Mouse (Mus musculus) left cerebral cortex, postnatal 10 days (tissue): ENCODE measurements around the gene Aloxe3. TPM values are rescaled to one million over a fixed set of nuclear protein-coding genes. Genes with fewer than 3 reads are reported as not detected.

ENCODE experiments used
- DNase-seq, 2 experiments: peaks; one replicate each; pipeline ENCODE4 v3.0.0; 2021 to 2022; ENCODE audit warnings: low spot score in 2 of 2, mixed read lengths in 1 of 2; ENCODE audit errors: extremely low spot score in 1 of 2
- intact Hi-C: fragments of 180-260 bp; cut with DNase I; formaldehyde crosslinking; loops from one replicate; pipeline ENCODE4 v1.15.1; 2025
- total RNA-seq, 2 experiments: library from RNA; stranded (reverse); gene quantifications; 2 replicates each; pipeline ENCODE4 v1.2.3; 2021

Gene Aloxe3
- total RNA-seq, 2 experiments from 2014 or later: 8.6 to 10.0 TPM

GRCm38 (mm10) chr11:69135361-69135760 is 9.7 kb downstream of the Aloxe3 start:
- DNase-seq: no peak
- intact Hi-C loops: no loop called here

GRCm38 (mm10) chr11:69147546-69147945 is 21.9 kb downstream of the Aloxe3 start:
- no peak for DNase-seq
- intact Hi-C loops: no loop called here

- DNase-seq: no peak
- intact Hi-C loops: no loop called here
These were observed 22.8 kb downstream of the Aloxe3 start for GRCm38 (mm10) chr11:69148451-69148960.

GRCm38 (mm10) chr11:69149728-69150127 is 24.0 kb downstream of the Aloxe3 start:
- intact Hi-C loops: no loop called here
- no peak for DNase-seq

- peak in 1 of 2 experiments; percentile 76 for DNase-seq
- intact Hi-C loops: no loop called here
These were observed 24.7 kb downstream of the Aloxe3 start for GRCm38 (mm10) chr11:69150444-69150843.

- intact Hi-C loops: no loop called here
These were observed 25.3 kb downstream of the Aloxe3 start for GRCm38 (mm10) chr11:69151004-69151403.

GRCm38 (mm10) chr11:69153831-69154230 is 28.1 kb downstream of the Aloxe3 start:
- no peak for DNase-seq
- intact Hi-C loops: no loop called here

More at GRCm38 (mm10) chr11:69151004-69151403, 25.3 kb downstream of the Aloxe3 start:
- no peak for DNase-seq

- DNase-seq: no peak
- intact Hi-C loops: no loop called here
These were observed 29.7 kb downstream of the Aloxe3 start for GRCm38 (mm10) chr11:69155351-69155750.

GRCm38 (mm10) chr11:69156800-69157199 is 31.1 kb downstream of the Aloxe3 start, which contains the start of gene Alox12b:
Gene Alox12b, plus strand, starts transcription at chr11:69156989.
- intact Hi-C loops: no loop called here
- no peak for DNase-seq

- DNase-seq: no peak
- intact Hi-C loops: no loop called here
These were observed 43.6 kb downstream of the Aloxe3 start for GRCm38 (mm10) chr11:69169313-69169712.

- DNase-seq: peak; percentile 31 to 66
- intact Hi-C loops: no loop called here
These were observed 45.9 kb downstream of the Aloxe3 start for GRCm38 (mm10) chr11:69171626-69172025.

- intact Hi-C loops: no loop called here
- DNase-seq: no peak
These were observed 46.9 kb downstream of the Aloxe3 start for GRCm38 (mm10) chr11:69172606-69173005.

- intact Hi-C loops: no loop called here
- DNase-seq: no peak
These were observed 49.0 kb downstream of the Aloxe3 start for GRCm38 (mm10) chr11:69174722-69175121.

- no peak for DNase-seq
- intact Hi-C loops: no loop called here
These were observed 52.8 kb downstream of the Aloxe3 start for GRCm38 (mm10) chr11:69178525-69178924.

- DNase-seq: no peak
- intact Hi-C loops: no loop called here
These were observed 53.8 kb downstream of the Aloxe3 start for GRCm38 (mm10) chr11:69179512-69179911.

GRCm38 (mm10) chr11:69180120-69180519 is 54.4 kb downstream of the Aloxe3 start:
- no peak for DNase-seq
- intact Hi-C loops: no loop called here

GRCm38 (mm10) chr11:69185031-69185430 is 59.3 kb downstream of the Aloxe3 start:
- no peak for DNase-seq
- intact Hi-C loops: no loop called here

GRCm38 (mm10) chr11:69185936-69186335 is 60.2 kb downstream of the Aloxe3 start:
- no peak for DNase-seq
- intact Hi-C loops: no loop called here

- intact Hi-C loops: loop anchor here (1.0 to 10.0 kb wide), 3 partner anchors 37 to 192 kb away; no protein-coding TSS in a partner anchor
- peak in 1 of 2 experiments; percentile 42 for DNase-seq
These were observed 67.1 kb downstream of the Aloxe3 start for GRCm38 (mm10) chr11:69192840-69193239.

- intact Hi-C loops: loop anchor here (10.0 kb wide), 1 partner anchor 188 kb away; no protein-coding TSS in a partner anchor
- no peak for DNase-seq
These were observed 71.1 kb downstream of the Aloxe3 start for GRCm38 (mm10) chr11:69196766-69197165.

- no peak for DNase-seq
- intact Hi-C loops: loop anchor here (10.0 kb wide), 1 partner anchor 188 kb away; no protein-coding TSS in a partner anchor
These were observed 71.5 kb downstream of the Aloxe3 start for GRCm38 (mm10) chr11:69197194-69197593.
